Mouse (Mus musculus): ENCODE results near the gene Ddias.

Ddias gene

GRCm38 (mm10) chr7:92848246-92848645 lies 25.8 kb downstream of the Ddias start:
- DNase-seq, result no peak

GRCm38 (mm10) chr7:92842254-92842653 lies 31.8 kb downstream of the Ddias start:
- no peak for DNase-seq

GRCm38 (mm10) chr7:92837907-92838306 lies 36.1 kb downstream of the Ddias start:
- no peak for DNase-seq

- no peak for DNase-seq
These were observed 36.8 kb downstream of the Ddias start for GRCm38 (mm10) chr7:92837226-92837625.

GRCm38 (mm10) chr7:92836447-92836846 lies 37.6 kb downstream of the Ddias start:
- no peak for DNase-seq

GRCm38 (mm10) chr7:92834391-92834790 lies 39.7 kb downstream of the Ddias start:
- DNase-seq, result no peak

GRCm38 (mm10) chr7:92832395-92832794 lies 41.7 kb downstream of the Ddias start:
- DNase-seq, result no peak

- peak in 1 of 2 experiments; percentile 56 for DNase-seq
These were observed 46.1 kb downstream of the Ddias start for GRCm38 (mm10) chr7:92827981-92828380.

GRCm38 (mm10) chr7:92826248-92826647 lies 47.8 kb downstream of the Ddias start:
- DNase-seq, result no peak

- no peak for DNase-seq
These were observed 51.5 kb downstream of the Ddias start for GRCm38 (mm10) chr7:92822409-92823101.

- no peak for DNase-seq
These were observed 52.2 kb downstream of the Ddias start for GRCm38 (mm10) chr7:92821871-92822270.

- DNase-seq, result peak; percentile 45 to 54
These were observed 53.0 kb downstream of the Ddias start for GRCm38 (mm10) chr7:92820941-92821465.

GRCm38 (mm10) chr7:92820410-92820809 lies 53.6 kb downstream of the Ddias start:
- no peak for DNase-seq

GRCm38 (mm10) chr7:92819656-92820055 lies 54.4 kb downstream of the Ddias start:
- no peak for DNase-seq

- no peak for DNase-seq
These were observed 56.2 kb downstream of the Ddias start for GRCm38 (mm10) chr7:92817886-92818285.

- DNase-seq, result no peak
These were observed 56.8 kb downstream of the Ddias start for GRCm38 (mm10) chr7:92817242-92817641.

- DNase-seq, result no peak
These were observed 62.3 kb downstream of the Ddias start for GRCm38 (mm10) chr7:92811667-92812279.

Measured in cerebellum, postnatal 25 days (tissue).